Mouse (Mus musculus) liver, postnatal 0 days (tissue): ENCODE measurements around the gene Emp1.

ENCODE experiments used
- CTCF ChIP-seq: sonication (generic); IDR thresholded peaks from 2 replicates; pipeline ENCODE4 v1.5.1; 2016; ENCODE audit warnings: antibody characterized with exemption, low read depth
- EP300 ChIP-seq: IDR thresholded peaks from 2 replicates; pipeline ENCODE4 v1.6.1; 2016; ENCODE audit warnings: antibody characterized with exemption, low read depth, mild to moderate bottlenecking

DNA sequence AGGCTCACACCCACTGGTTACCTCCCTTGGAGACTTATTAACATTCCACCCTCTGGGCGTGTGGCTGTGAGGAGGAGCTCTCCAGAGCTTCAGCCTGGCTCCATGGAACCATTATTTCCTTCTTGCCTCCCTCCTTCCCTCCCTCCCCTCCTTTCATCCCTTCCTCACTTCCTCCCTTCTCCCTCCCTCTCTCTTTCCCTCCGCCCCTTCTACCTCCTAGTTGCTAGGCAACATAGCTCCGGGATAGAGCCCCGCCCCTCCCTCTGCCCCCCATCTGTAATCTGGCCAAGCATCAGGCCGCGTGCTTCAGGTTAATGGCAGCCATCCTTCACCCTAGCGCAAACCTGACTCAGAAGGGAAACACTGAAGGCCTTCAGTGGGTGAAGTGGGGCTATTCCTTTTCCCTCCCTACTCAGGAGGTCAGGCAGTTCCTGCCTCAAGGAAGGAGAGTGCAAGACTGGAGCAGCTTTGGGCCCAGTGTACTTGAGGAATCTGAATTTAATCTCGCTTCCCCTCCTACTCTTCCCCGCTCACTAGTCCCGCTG lies 29.5 kb upstream of the Emp1 start:
- TF ChIP-seq EP300 (no peak), CTCF (no peak)
